Mouse (Mus musculus) thymus, adult 2 months (tissue): Measurements from ENCODE around the gene Abcg1. TPM values are rescaled to one million over a fixed set of nuclear protein-coding genes. Genes with fewer than 3 reads are reported as not detected.

Experiments
- DNase-seq: peaks from one replicate; pipeline ENCODE4 v3.0.0; 2021
- H3K27ac ChIP-seq: fragments of 200-500 bp; 2 replicates; pipeline ENCODE4 v1.5.1; 2012; ENCODE audit warnings: low read length, control low read depth; ENCODE audit not compliant: control insufficient read depth, insufficient read depth
- H3K27me3 ChIP-seq: fragments of 200-500 bp; 2 replicates; pipeline ENCODE4 v1.6.1; 2012; ENCODE audit warnings: mild to moderate bottlenecking, low read length, moderate library complexity, mixed read lengths; ENCODE audit not compliant: control insufficient read depth, insufficient read depth
- H3K36me3 ChIP-seq: fragments of 200-500 bp; 2 replicates; pipeline ENCODE4 v1.6.1; 2012; ENCODE audit warnings: mild to moderate bottlenecking, low read length, moderate library complexity; ENCODE audit not compliant: control insufficient read depth, insufficient read depth
- H3K4me1 ChIP-seq: fragments of 200-500 bp; replicated peaks from 2 replicates; pipeline ENCODE4 v1.6.1; 2012; ENCODE audit warnings: low read length; ENCODE audit not compliant: control insufficient read depth, insufficient read depth
- H3K4me3 ChIP-seq: fragments of 200-500 bp; 2 replicates; pipeline ENCODE4 v1.5.1; 2012; ENCODE audit warnings: mild to moderate bottlenecking, low read length, control low read depth, moderate library complexity; ENCODE audit not compliant: control insufficient read depth, insufficient read depth
- CTCF ChIP-seq: fragments of 200-500 bp; IDR thresholded peaks from 2 replicates; pipeline ENCODE4 v1.5.1; 2012; ENCODE audit warnings: mild to moderate bottlenecking, control low read depth, low read length, moderate library complexity, borderline replicate concordance; ENCODE audit not compliant: control insufficient read depth, poor library complexity, insufficient read depth; ENCODE audit errors: extremely low read depth
- POLR2A ChIP-seq: fragments of 200-500 bp; IDR thresholded peaks from 2 replicates; pipeline ENCODE4 v1.6.1; 2012; ENCODE audit warnings: mild to moderate bottlenecking, low read length, control low read depth, moderate library complexity; ENCODE audit not compliant: control insufficient read depth, poor library complexity, insufficient read depth; ENCODE audit errors: extremely low read depth
- WGBS: fragments of 180-500 bp; shearing (Covaris S2); methylation state at CpG from one replicate; pipeline ENCODE4 v1.1.7; 2018; 5-methylcytosine and 5-hydroxymethylcytosine counted together
- polyA plus RNA-seq: library from polyadenylated mRNA; depleted of rRNA; stranded (reverse); fragments of >200 nt; gene quantifications from 2 replicates; pipeline ENCODE4 v1.2.3, GENCODE M21; 2012

Abcg1 gene
- polyA plus RNA-seq, 1 experiment: 103 TPM

GRCm38 (mm10) chr17:31070403-31071185, 13.1 kb downstream of the Abcg1 start:
- Histone ChIP-seq H3K27ac (peak overlapping the region; percentile 84), H3K4me1 (peaks cover 87% of the 10 kb centered on the region), H3K36me3 (peaks cover 22% of the 10 kb centered on the region), H3K27me3 (no peaks in the 10 kb centered on the region), H3K4me3 (no peak overlapping the region)
- 23% methylated on average over 6 of the region's 6 CpGs for WGBS
- TF ChIP-seq CTCF (no peak), POLR2A (no peak)
- DNase-seq: no peak

- WGBS: 11% methylated on average over 18 of the region's 18 CpGs
- Histone ChIP-seq H3K27ac (peak overlapping the region; percentile 84), H3K4me1 (peaks cover 84% of the 10 kb centered on the region), H3K27me3 (no peaks in the 10 kb centered on the region), H3K36me3 (peaks cover 11% of the 10 kb centered on the region), H3K4me3 (no peak overlapping the region)
- no peak for DNase-seq
- TF ChIP-seq POLR2A (no peak), CTCF (no peak)
Measured at GRCm38 (mm10) chr17:31071421-31072301, 14.2 kb downstream of the Abcg1 start.

- H3K27me3 ChIP-seq: no peaks in the 10 kb centered on the region
- 73% methylated on average over 4 of the region's 4 CpGs for WGBS
- H3K4me3 ChIP-seq: peak overlapping the region; percentile 12; the same call in 1 of the 2 replicates
- no peak for TF ChIP-seq CTCF
- TF ChIP-seq POLR2A: no peak
- peak; percentile 35 for DNase-seq
- H3K36me3 ChIP-seq: peaks cover 6% of the 10 kb centered on the region
- peaks cover 83% of the 10 kb centered on the region for H3K4me1 ChIP-seq
- H3K27ac ChIP-seq: peak overlapping the region; percentile 56
Measured at GRCm38 (mm10) chr17:31072872-31073271, 15.4 kb downstream of the Abcg1 start.

- 3% methylated on average over 31 of the region's 31 CpGs for WGBS
- Histone ChIP-seq H3K27ac (peak overlapping the region; percentile 90), H3K4me3 (peak overlapping the region; percentile 35), H3K27me3 (no peaks in the 10 kb centered on the region), H3K4me1 (peaks cover 84% of the 10 kb centered on the region), H3K36me3 (no peaks in the 10 kb centered on the region; the same call in 1 of the 2 replicates)
- TF ChIP-seq CTCF (peak; percentile 62; the same call in 1 of the 2 replicates), POLR2A (peak; percentile 47; the same call in 1 of the 2 replicates)
- DNase-seq: peak; percentile 97
Measured at GRCm38 (mm10) chr17:31073273-31074052, 16.0 kb downstream of the Abcg1 start.

- no peaks in the 10 kb centered on the region; the same call in 1 of the 2 replicates for H3K36me3 ChIP-seq
- H3K27me3 ChIP-seq: no peaks in the 10 kb centered on the region
- DNase-seq: no peak
- no peak for TF ChIP-seq CTCF
- no peak for TF ChIP-seq POLR2A
- peak overlapping the region; percentile 32 for H3K4me3 ChIP-seq
- H3K27ac ChIP-seq: peak overlapping the region; percentile 90
- 17% methylated on average over 7 of the region's 7 CpGs for WGBS
- peaks cover 85% of the 10 kb centered on the region for H3K4me1 ChIP-seq
Measured at GRCm38 (mm10) chr17:31074053-31074590, 16.6 kb downstream of the Abcg1 start.
